Mouse (Mus musculus): ENCODE measurements around the gene Astn2.

Gene Astn2

GRCm38 (mm10) chr4:66310315-66311020 is 93.9 kb downstream of the Astn2 start:
- no peak for DNase-seq (ENCODE audit: low spot score)

- DNase-seq (ENCODE audit: low spot score) = no peak
These were observed 98.0 kb downstream of the Astn2 start for GRCm38 (mm10) chr4:66306377-66306776.

- DNase-seq (ENCODE audit: low spot score) = no peak
These were observed 101.6 kb downstream of the Astn2 start for GRCm38 (mm10) chr4:66302686-66303310.

- DNase-seq (ENCODE audit: low spot score) = no peak
These were observed 119.4 kb downstream of the Astn2 start for GRCm38 (mm10) chr4:66285034-66285433.

- DNase-seq (ENCODE audit: low spot score) = no peak
These were observed 128.3 kb downstream of the Astn2 start for GRCm38 (mm10) chr4:66276096-66276495.

GRCm38 (mm10) chr4:66271550-66272117 is 132.8 kb downstream of the Astn2 start:
- no peak for DNase-seq (ENCODE audit: low spot score)

GRCm38 (mm10) chr4:66264031-66264430 is 140.4 kb downstream of the Astn2 start:
- no peak for DNase-seq (ENCODE audit: low spot score)

- no peak for DNase-seq (ENCODE audit: low spot score)
These were observed 143.1 kb downstream of the Astn2 start for GRCm38 (mm10) chr4:66261276-66261675.

- DNase-seq (ENCODE audit: low spot score) = no peak
These were observed 145.5 kb downstream of the Astn2 start for GRCm38 (mm10) chr4:66258905-66259304.

GRCm38 (mm10) chr4:66254695-66255492 is 149.5 kb downstream of the Astn2 start:
- DNase-seq (ENCODE audit: low spot score) = no peak

- DNase-seq (ENCODE audit: low spot score) = no peak
These were observed 155.9 kb downstream of the Astn2 start for GRCm38 (mm10) chr4:66248521-66248920.

GRCm38 (mm10) chr4:66242683-66243082 is 161.7 kb downstream of the Astn2 start:
- no peak for DNase-seq (ENCODE audit: low spot score)

GRCm38 (mm10) chr4:66232799-66233198 is 171.6 kb downstream of the Astn2 start:
- DNase-seq (ENCODE audit: low spot score) = no peak

GRCm38 (mm10) chr4:66232350-66232749 is 172.1 kb downstream of the Astn2 start:
- DNase-seq (ENCODE audit: low spot score) = no peak

GRCm38 (mm10) chr4:66230735-66231134 is 173.7 kb downstream of the Astn2 start:
- DNase-seq (ENCODE audit: low spot score) = no peak

- no peak for DNase-seq (ENCODE audit: low spot score)
These were observed 181.7 kb downstream of the Astn2 start for GRCm38 (mm10) chr4:66222602-66223317.

GRCm38 (mm10) chr4:66215170-66215618 is 189.2 kb downstream of the Astn2 start:
- DNase-seq (ENCODE audit: low spot score) = no peak

- no peak for DNase-seq (ENCODE audit: low spot score)
These were observed 214.8 kb downstream of the Astn2 start for GRCm38 (mm10) chr4:66189636-66190035.

GRCm38 (mm10) chr4:66175887-66176533 is 228.4 kb downstream of the Astn2 start:
- DNase-seq (ENCODE audit: low spot score) = no peak

- peak; percentile 6 for DNase-seq (ENCODE audit: low spot score)
These were observed 232.8 kb downstream of the Astn2 start for GRCm38 (mm10) chr4:66171583-66171982.

GRCm38 (mm10) chr4:66170787-66171186 is 233.6 kb downstream of the Astn2 start:
- DNase-seq (ENCODE audit: low spot score) = no peak
